Mouse (Mus musculus) heart, adult 2 months (tissue): Measurements from ENCODE around the gene Tmprss9. TPM values are rescaled to one million over a fixed set of nuclear protein-coding genes. Genes with fewer than 3 reads are reported as not detected.

Experiments
- DNase-seq, 2 experiments: peaks; one replicate each; pipeline ENCODE4 v3.0.0; 2021
- H3K27ac ChIP-seq: fragments of 200-600 bp; 2 replicates; pipeline ENCODE4 v1.8.1; 2022
- H3K27me3 ChIP-seq: fragments of 200-500 bp; 2 replicates; pipeline ENCODE4 v1.6.1; 2012; ENCODE audit warnings: mild to moderate bottlenecking, low read length, inconsistent platforms, mixed read lengths; ENCODE audit not compliant: control insufficient read depth, insufficient read depth
- H3K36me3 ChIP-seq: fragments of 200-500 bp; 2 replicates; pipeline ENCODE4 v1.6.1; 2012; ENCODE audit warnings: low read length, inconsistent platforms; ENCODE audit not compliant: control insufficient read depth, insufficient read depth
- H3K4me1 ChIP-seq: fragments of 200-500 bp; 2 replicates; pipeline ENCODE4 v1.6.1; 2011; ENCODE audit warnings: low read length; ENCODE audit not compliant: control insufficient read depth, insufficient read depth
- H3K4me3 ChIP-seq: fragments of 200-600 bp; 2 replicates; pipeline ENCODE4 v1.8.1; 2022
- H3K79me2 ChIP-seq: fragments of 200-500 bp; replicated peaks from 2 replicates; pipeline ENCODE4 v1.6.1; 2012; ENCODE audit warnings: mild to moderate bottlenecking, inconsistent platforms, low read length, moderate library complexity, mixed read lengths; ENCODE audit not compliant: control insufficient read depth, insufficient read depth
- H3K9ac ChIP-seq: fragments of 200-500 bp; 2 replicates; pipeline ENCODE4 v1.6.1; 2012; ENCODE audit warnings: low read depth, mild to moderate bottlenecking, control low read depth, inconsistent platforms, low read length, mixed read lengths
- CTCF ChIP-seq: fragments of 200-600 bp; IDR thresholded peaks from 2 replicates; pipeline ENCODE4 v1.8.1; 2022; ENCODE audit warnings: antibody characterized with exemption, mild to moderate bottlenecking, moderate library complexity
- EP300 ChIP-seq: fragments of 200-500 bp; IDR thresholded peaks from 2 replicates; pipeline ENCODE4 v1.6.1; 2011; ENCODE audit warnings: low read depth, low read length, control low read depth; ENCODE audit not compliant: insufficient read depth
- POLR2A ChIP-seq: fragments of 200-500 bp; IDR thresholded peaks from 2 replicates; pipeline ENCODE4 v1.6.1; 2011; ENCODE audit warnings: mild to moderate bottlenecking, low read depth, low read length, control low read depth; ENCODE audit not compliant: insufficient read depth
- WGBS: fragments of 180-500 bp; shearing (Covaris S2); methylation state at CpG from one replicate; pipeline ENCODE4 v1.1.7; 2018; 5-methylcytosine and 5-hydroxymethylcytosine counted together
- intact Hi-C: fragments of 180-260 bp; cut with DNase I; formaldehyde crosslinking; loops from one replicate; pipeline ENCODE4 v1.15.1; 2025
- polyA plus RNA-seq: library from polyadenylated mRNA; depleted of rRNA; stranded (reverse); fragments of >200 nt; gene quantifications from 2 replicates; pipeline ENCODE4 v1.2.3, GENCODE M21; 2012
- total RNA-seq, 2 experiments: library from RNA; stranded (reverse); gene quantifications; 2 replicates each; pipeline ENCODE4 v1.2.3; 2021

The Tmprss9 gene
- total and polyA plus RNA-seq, 3 experiments = 0.02 TPM; not detected in 2

DNA sequence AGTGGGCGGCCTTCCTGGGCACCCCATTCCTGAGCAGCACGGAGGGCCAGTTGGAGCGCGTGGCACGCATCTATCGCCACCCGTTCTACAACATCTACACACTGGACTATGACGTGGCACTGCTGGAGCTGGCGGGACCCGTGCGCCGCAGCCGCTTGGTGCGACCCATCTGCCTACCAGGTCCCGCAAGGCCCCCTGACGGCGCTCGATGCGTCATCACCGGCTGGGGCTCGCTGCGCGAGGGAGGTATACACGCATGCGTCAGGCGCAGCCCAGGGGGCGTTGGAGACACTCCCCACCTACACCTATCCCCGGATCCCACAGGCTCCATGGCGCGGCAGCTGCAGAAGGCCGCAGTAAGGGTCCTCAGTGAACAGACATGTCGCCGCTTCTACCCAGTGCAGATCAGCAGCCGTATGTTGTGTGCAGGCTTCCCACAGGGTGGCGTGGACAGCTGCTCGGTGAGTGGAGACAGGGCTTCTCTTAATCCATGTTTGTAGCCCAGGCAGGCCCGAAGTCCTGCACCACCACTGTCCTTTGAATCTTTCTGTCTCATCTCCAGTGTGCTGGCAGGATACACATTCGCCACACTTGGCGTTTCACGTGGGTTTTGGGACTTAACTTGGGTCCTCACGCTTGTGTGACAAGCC, 26.3 kb downstream of the Tmprss9 start:
- intact Hi-C loops = no loop called here

DNA sequence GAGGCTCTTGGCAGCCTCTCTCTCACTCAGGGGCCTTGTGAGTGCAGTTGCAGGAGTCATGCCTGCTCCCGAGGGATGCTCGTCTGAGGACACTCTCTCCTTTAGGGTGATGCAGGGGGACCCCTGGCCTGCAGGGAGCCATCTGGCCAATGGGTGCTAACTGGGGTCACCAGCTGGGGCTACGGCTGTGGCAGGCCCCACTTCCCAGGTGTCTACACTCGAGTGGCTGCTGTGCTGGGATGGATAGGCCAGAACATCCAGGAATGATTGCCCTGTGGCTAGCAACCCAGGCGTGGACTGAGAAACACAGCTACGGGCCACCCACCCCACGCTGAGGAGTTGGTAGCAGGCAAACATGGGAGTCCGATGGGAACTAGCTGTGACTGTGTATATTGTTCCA, 27.4 kb downstream of the Tmprss9 start:
- H3K27ac ChIP-seq = no peak overlapping the region
- H3K27me3 ChIP-seq = no peaks in the 10 kb centered on the region
- TF ChIP-seq CTCF = no peak
- no peak for TF ChIP-seq POLR2A
- no peak for TF ChIP-seq EP300
- H3K79me2 ChIP-seq = no peaks in the 10 kb centered on the region
- no peak overlapping the region for H3K4me3 ChIP-seq
- H3K4me1 ChIP-seq = peaks cover 9% of the 10 kb centered on the region
- H3K36me3 ChIP-seq = no peaks in the 10 kb centered on the region
- intact Hi-C loops = no loop called here
- DNase-seq = no peak
- no peak overlapping the region for H3K9ac ChIP-seq
- 88% methylated on average over 8 of the region's 8 CpGs for WGBS

More for the DNA sequence above, 26.3 kb downstream of the Tmprss9 start:
- no peak overlapping the region for H3K27ac ChIP-seq
- H3K36me3 ChIP-seq = no peaks in the 10 kb centered on the region
- WGBS = 41% methylated on average over 41 of the region's 41 CpGs
- peaks cover 9% of the 10 kb centered on the region for H3K4me1 ChIP-seq
- no peak for DNase-seq
- no peak overlapping the region for H3K9ac ChIP-seq
- H3K4me3 ChIP-seq = no peak overlapping the region
- no peaks in the 10 kb centered on the region for H3K79me2 ChIP-seq
- H3K27me3 ChIP-seq = no peaks in the 10 kb centered on the region
- TF ChIP-seq POLR2A (0 out of 2 replicates have a peak, but pooled peaks have one; percentile 16), CTCF (no peak)

DNA sequence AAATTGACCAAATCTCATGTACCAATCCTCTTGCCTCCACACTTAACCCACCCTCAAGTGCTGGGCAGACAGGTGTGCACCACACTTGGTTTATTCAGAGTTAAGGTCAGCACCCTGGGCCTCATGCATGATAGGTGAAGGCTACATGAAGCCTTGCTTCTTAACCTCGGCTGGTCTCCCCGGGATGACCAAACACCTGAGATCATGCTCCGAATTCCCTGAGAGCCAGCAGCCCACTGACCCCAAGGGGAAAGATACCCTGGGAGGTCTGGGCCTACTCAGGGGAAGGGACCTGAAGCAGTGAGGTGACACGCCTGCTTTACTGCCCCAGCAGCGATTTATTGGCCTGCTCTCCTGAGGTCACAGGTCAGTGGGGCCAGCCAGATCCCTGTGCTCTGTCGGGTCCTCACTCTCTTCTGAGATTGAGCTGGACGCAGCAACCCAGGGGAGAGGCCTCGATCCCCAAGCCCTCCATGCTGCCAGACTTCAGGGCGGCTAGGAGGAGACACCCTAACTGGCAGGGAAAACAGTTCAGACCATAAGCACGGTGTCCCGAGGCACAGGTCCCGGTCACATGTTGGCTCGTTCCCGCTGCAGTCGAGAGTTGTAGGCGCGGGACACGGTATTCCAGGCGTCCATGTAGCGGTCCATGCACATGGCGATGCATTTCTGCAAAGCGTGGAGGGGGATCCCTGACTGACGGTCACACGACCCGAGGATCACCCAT, 28.1 kb downstream of the Tmprss9 start:
- DNase-seq = no peak
- H3K79me2 ChIP-seq = no peaks in the 10 kb centered on the region
- TF ChIP-seq EP300 (no peak), CTCF (no peak), POLR2A (no peak)
- H3K4me3 ChIP-seq = peak overlapping the region; percentile 87
- H3K36me3 ChIP-seq = no peaks in the 10 kb centered on the region
- H3K9ac ChIP-seq = peak overlapping the region; percentile 75
- WGBS = 15% methylated on average over 25 of the region's 25 CpGs
- intact Hi-C loops = loop anchor here (10.0 kb wide), 1 partner anchor 595 kb away; the partner anchor contains the start of gene Ncln
- H3K27ac ChIP-seq = peak overlapping the region; percentile 91
- no peaks in the 10 kb centered on the region for H3K27me3 ChIP-seq
- peaks cover 9% of the 10 kb centered on the region for H3K4me1 ChIP-seq

DNA sequence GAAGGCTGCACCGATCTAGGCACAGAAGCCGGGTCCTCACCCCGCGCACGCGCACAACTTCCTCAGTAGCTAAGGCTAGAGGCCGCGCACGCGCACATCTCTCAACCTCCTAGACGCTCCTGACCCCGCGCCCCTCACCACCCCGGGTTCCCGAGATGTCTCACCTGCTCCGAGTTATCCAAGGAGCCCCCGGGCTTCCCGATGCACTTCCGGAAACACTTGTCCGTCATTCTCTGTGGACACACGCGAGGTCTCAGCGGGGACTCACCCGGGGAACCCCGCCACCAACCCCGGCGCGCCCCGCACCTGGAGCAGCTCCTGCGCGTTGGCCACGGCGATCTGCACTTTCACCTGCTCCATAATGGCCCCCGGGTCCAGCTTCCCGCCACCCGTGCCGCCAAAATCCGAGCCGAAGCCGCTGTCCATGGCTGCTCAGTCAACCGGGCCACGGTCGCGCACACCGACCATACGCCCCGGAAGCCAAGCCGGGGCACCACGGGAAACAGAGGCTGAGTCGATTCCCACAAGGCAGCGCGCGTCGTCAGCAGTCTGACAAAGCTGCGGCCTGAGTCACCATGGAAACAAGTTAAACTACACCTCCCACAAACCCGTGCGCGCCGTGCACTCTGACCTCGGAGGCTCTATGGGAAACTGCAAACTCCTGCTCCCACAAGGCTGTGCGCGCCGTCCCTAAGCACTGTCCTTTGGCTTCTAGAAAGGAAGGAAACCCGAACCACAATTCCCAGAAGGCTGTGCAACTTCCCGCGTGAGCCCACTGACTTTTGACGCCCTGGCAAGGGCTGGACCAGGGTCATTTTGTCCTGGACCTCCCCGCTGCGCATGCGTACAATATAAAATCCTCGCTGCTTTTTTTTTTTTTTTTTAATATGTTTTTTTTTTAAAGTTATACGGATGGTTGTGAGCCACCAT, 28.9 kb downstream of the Tmprss9 start, which contains the start of gene Timm13:
Timm13 (minus strand) TSS at position 652 of the 930 bp plus-strand sequence.
- no peaks in the 10 kb centered on the region for H3K27me3 ChIP-seq
- H3K4me3 ChIP-seq = peak within 1 kb of the TSS; percentile 87
- under 1% methylated on average over 72 of the region's 72 CpGs for WGBS
- peak within 1 kb of the TSS; percentile 91 for H3K27ac ChIP-seq
- no peak for TF ChIP-seq CTCF
- TF ChIP-seq POLR2A = peak; percentile 66
- TF ChIP-seq EP300 = peak; percentile 82
- H3K9ac ChIP-seq = peak within 1 kb of the TSS; percentile 75
- no peaks in the 10 kb centered on the region for H3K79me2 ChIP-seq
- peaks cover 9% of the 10 kb centered on the region for H3K4me1 ChIP-seq
- H3K36me3 ChIP-seq = no peaks in the 10 kb centered on the region
- DNase-seq = peak; percentile 96 to 99
- intact Hi-C loops = loop anchor here (10.0 kb wide), 1 partner anchor 594 kb away; the partner anchor contains the start of gene Ncln

DNA sequence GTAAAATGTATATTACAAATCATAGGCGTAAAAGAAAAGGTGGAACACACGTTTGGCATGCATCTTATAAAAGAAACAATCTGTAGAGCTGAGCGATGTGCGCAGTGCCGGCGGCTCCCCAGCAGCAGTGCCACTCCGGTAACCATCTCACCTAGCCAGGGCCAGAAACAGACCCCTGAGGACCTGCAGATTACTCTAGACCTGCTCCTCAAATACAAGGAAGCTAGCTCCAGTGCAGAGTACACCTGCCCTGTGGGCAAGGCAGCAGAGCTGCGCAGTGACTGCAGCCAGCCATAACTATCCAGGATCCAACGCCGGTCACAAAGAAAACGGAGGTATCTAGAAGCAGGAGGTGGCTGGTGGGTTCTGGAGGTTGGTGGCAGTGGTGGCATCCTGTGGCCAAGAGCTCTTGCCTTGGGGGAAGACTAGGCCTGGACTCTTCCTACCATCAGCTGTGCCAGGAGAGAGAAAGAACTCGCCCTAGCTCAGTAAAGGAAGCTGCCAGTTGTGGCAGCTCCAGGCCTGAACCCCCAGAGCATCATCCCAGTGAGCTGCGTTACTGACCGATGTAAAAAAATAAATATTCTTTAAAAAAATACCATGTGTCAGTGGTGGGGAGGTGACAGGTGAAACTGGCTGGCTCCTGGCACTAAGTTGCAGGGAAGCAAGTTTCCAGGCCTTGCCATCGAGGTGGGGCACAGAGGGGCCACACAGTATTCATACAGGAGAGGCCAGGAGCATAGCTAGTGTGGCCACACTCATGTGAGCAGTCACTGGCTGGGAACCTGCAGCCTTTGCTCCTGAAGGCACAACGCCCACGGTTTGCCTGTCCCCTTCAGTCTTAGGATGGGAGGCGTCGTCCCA, 30.0 kb downstream of the Tmprss9 start:
- TF ChIP-seq EP300 = no peak
- no peak for TF ChIP-seq POLR2A
- no peak for TF ChIP-seq CTCF
- Histone ChIP-seq H3K36me3 (no peaks in the 10 kb centered on the region), H3K27ac (peak overlapping the region; percentile 55), H3K4me1 (peaks cover 9% of the 10 kb centered on the region), H3K9ac (no peak overlapping the region), H3K79me2 (no peaks in the 10 kb centered on the region), H3K4me3 (peak overlapping the region; percentile 46), H3K27me3 (no peaks in the 10 kb centered on the region)
- WGBS = 91% methylated on average over 19 of the region's 19 CpGs
- intact Hi-C loops = loop anchor here (10.0 kb wide), 1 partner anchor 593 kb away; the partner anchor contains the start of gene Ncln
- no peak for DNase-seq
